Mouse (Mus musculus): ENCODE data around the gene Cacng3. TPM values are rescaled to one million over a fixed set of nuclear protein-coding genes. Genes with fewer than 3 reads are reported as not detected.
A peak's percentile ranks its signal among the peaks of the same experiment; 100 is the strongest.

Gene Cacng3
- polyA plus RNA-seq, 1 experiment: 7.1 TPM

- 5% methylated on average over 45 of the region's 45 CpGs for WGBS
- H3K27ac ChIP-seq (ENCODE audit: insufficient read depth, low read length): no peak overlapping the region
- H3K4me1 ChIP-seq (ENCODE audit: control insufficient read depth, insufficient read depth, low read length): peaks cover 4% of the 10 kb centered on the region
- DNase-seq: peak; percentile 21 to 42
- TF ChIP-seq POLR2A (IDR thresholded peaks at IDR 0.05; ENCODE audit: borderline replicate concordance, insufficient read depth, low read length) (no peak), CTCF (IDR thresholded peaks at IDR 0.05; ENCODE audit: borderline replicate concordance, insufficient read depth, low read depth, low read length) (no peak)
- H3K27me3 ChIP-seq (ENCODE audit: control insufficient read depth, insufficient read depth, low read length): no peaks in the 10 kb centered on the region; the same call in 1 of the 2 replicates
- peak overlapping the region; percentile 48 for H3K4me3 ChIP-seq (replicated peaks; ENCODE audit: insufficient read depth, low read depth, low read length)
Measured at GRCm38 (mm10) chr7:122670873-122671641, 765 bp downstream of the Cacng3 start.

GRCm38 (mm10) chr7:122672981-122673380 is 2.7 kb downstream of the Cacng3 start:
- Histone ChIP-seq H3K27ac (ENCODE audit: insufficient read depth, low read length) (no peak overlapping the region), H3K27me3 (ENCODE audit: control insufficient read depth, insufficient read depth, low read length) (no peaks in the 10 kb centered on the region; the same call in 1 of the 2 replicates), H3K4me1 (ENCODE audit: control insufficient read depth, insufficient read depth, low read length) (peaks cover 4% of the 10 kb centered on the region), H3K4me3 (replicated peaks; ENCODE audit: insufficient read depth, low read depth, low read length) (no peak overlapping the region)
- TF ChIP-seq CTCF (IDR thresholded peaks at IDR 0.05; ENCODE audit: borderline replicate concordance, insufficient read depth, low read depth, low read length) (no peak), POLR2A (IDR thresholded peaks at IDR 0.05; ENCODE audit: borderline replicate concordance, insufficient read depth, low read length) (no peak)
- no peak for DNase-seq
- 52% methylated on average over 5 of the region's 5 CpGs for WGBS

GRCm38 (mm10) chr7:122675207-122675606 is 4.9 kb downstream of the Cacng3 start:
- H3K27ac ChIP-seq (ENCODE audit: insufficient read depth, low read length): no peak overlapping the region
- no peaks in the 10 kb centered on the region; the same call in 1 of the 2 replicates for H3K27me3 ChIP-seq (ENCODE audit: control insufficient read depth, insufficient read depth, low read length)
- H3K4me3 ChIP-seq (replicated peaks; ENCODE audit: insufficient read depth, low read depth, low read length): no peak overlapping the region
- H3K4me1 ChIP-seq (ENCODE audit: control insufficient read depth, insufficient read depth, low read length): peaks cover 4% of the 10 kb centered on the region
- DNase-seq: no peak
- TF ChIP-seq CTCF (IDR thresholded peaks at IDR 0.05; ENCODE audit: borderline replicate concordance, insufficient read depth, low read depth, low read length) (no peak), POLR2A (IDR thresholded peaks at IDR 0.05; ENCODE audit: borderline replicate concordance, insufficient read depth, low read length) (no peak)
- 79% methylated on average over 7 of the region's 7 CpGs for WGBS

GRCm38 (mm10) chr7:122701751-122702150 is 31.5 kb downstream of the Cacng3 start:
- TF ChIP-seq POLR2A (IDR thresholded peaks at IDR 0.05; ENCODE audit: borderline replicate concordance, insufficient read depth, low read length): no peak
- no peak for TF ChIP-seq CTCF (IDR thresholded peaks at IDR 0.05; ENCODE audit: borderline replicate concordance, insufficient read depth, low read depth, low read length)
- Histone ChIP-seq H3K4me3 (replicated peaks; ENCODE audit: insufficient read depth, low read depth, low read length) (no peak overlapping the region), H3K27ac (ENCODE audit: insufficient read depth, low read length) (no peak overlapping the region), H3K27me3 (ENCODE audit: control insufficient read depth, insufficient read depth, low read length) (no peaks in the 10 kb centered on the region), H3K4me1 (ENCODE audit: control insufficient read depth, insufficient read depth, low read length) (no peaks in the 10 kb centered on the region)
- 34% methylated on average over 5 of the region's 5 CpGs for WGBS
- DNase-seq: no peak

GRCm38 (mm10) chr7:122702443-122702842 is 32.2 kb downstream of the Cacng3 start:
- Histone ChIP-seq H3K4me1 (ENCODE audit: control insufficient read depth, insufficient read depth, low read length) (no peaks in the 10 kb centered on the region), H3K4me3 (replicated peaks; ENCODE audit: insufficient read depth, low read depth, low read length) (no peak overlapping the region), H3K27ac (ENCODE audit: insufficient read depth, low read length) (no peak overlapping the region), H3K27me3 (ENCODE audit: control insufficient read depth, insufficient read depth, low read length) (no peaks in the 10 kb centered on the region)
- TF ChIP-seq POLR2A (IDR thresholded peaks at IDR 0.05; ENCODE audit: borderline replicate concordance, insufficient read depth, low read length): no peak
- no peak for TF ChIP-seq CTCF (IDR thresholded peaks at IDR 0.05; ENCODE audit: borderline replicate concordance, insufficient read depth, low read depth, low read length)
- 24% methylated on average over 4 of the region's 4 CpGs for WGBS
- no peak for DNase-seq

- Histone ChIP-seq H3K4me1 (ENCODE audit: control insufficient read depth, insufficient read depth, low read length) (no peaks in the 10 kb centered on the region), H3K27me3 (ENCODE audit: control insufficient read depth, insufficient read depth, low read length) (no peaks in the 10 kb centered on the region), H3K27ac (ENCODE audit: insufficient read depth, low read length) (no peak overlapping the region)
Measured at GRCm38 (mm10) chr7:122706736-122707135, 36.4 kb downstream of the Cacng3 start.

GRCm38 (mm10) chr7:122716299-122716698 is 46.0 kb downstream of the Cacng3 start:
- WGBS: 43% methylated on average over 3 of the region's 3 CpGs
- no peaks in the 10 kb centered on the region for H3K4me1 ChIP-seq (ENCODE audit: control insufficient read depth, insufficient read depth, low read length)
- TF ChIP-seq POLR2A (IDR thresholded peaks at IDR 0.05; ENCODE audit: borderline replicate concordance, insufficient read depth, low read length) (no peak), CTCF (IDR thresholded peaks at IDR 0.05; ENCODE audit: borderline replicate concordance, insufficient read depth, low read depth, low read length) (no peak)
- H3K4me3 ChIP-seq (replicated peaks; ENCODE audit: insufficient read depth, low read depth, low read length): no peak overlapping the region
- no peak overlapping the region for H3K27ac ChIP-seq (ENCODE audit: insufficient read depth, low read length)
- DNase-seq: no peak
- H3K27me3 ChIP-seq (ENCODE audit: control insufficient read depth, insufficient read depth, low read length): no peaks in the 10 kb centered on the region

More at GRCm38 (mm10) chr7:122706736-122707135, 36.4 kb downstream of the Cacng3 start:
- TF ChIP-seq POLR2A (IDR thresholded peaks at IDR 0.05; ENCODE audit: borderline replicate concordance, insufficient read depth, low read length) (no peak), CTCF (IDR thresholded peaks at IDR 0.05; ENCODE audit: borderline replicate concordance, insufficient read depth, low read depth, low read length) (no peak)
- WGBS: 49% methylated on average over 5 of the region's 5 CpGs
- no peak overlapping the region for H3K4me3 ChIP-seq (replicated peaks; ENCODE audit: insufficient read depth, low read depth, low read length)
- DNase-seq: no peak

GRCm38 (mm10) chr7:122718540-122718939 is 48.2 kb downstream of the Cacng3 start:
- DNase-seq: no peak
- Histone ChIP-seq H3K4me3 (replicated peaks; ENCODE audit: insufficient read depth, low read depth, low read length) (no peak overlapping the region), H3K4me1 (ENCODE audit: control insufficient read depth, insufficient read depth, low read length) (no peaks in the 10 kb centered on the region), H3K27ac (ENCODE audit: insufficient read depth, low read length) (no peak overlapping the region), H3K27me3 (ENCODE audit: control insufficient read depth, insufficient read depth, low read length) (no peaks in the 10 kb centered on the region)
- TF ChIP-seq POLR2A (IDR thresholded peaks at IDR 0.05; ENCODE audit: borderline replicate concordance, insufficient read depth, low read length) (no peak), CTCF (IDR thresholded peaks at IDR 0.05; ENCODE audit: borderline replicate concordance, insufficient read depth, low read depth, low read length) (no peak)
- WGBS: 95% methylated on average over 4 of the region's 4 CpGs

Data from cerebellum, adult 2 months (tissue).